Mouse (Mus musculus) v-Abl transformed pro-B cells (cell line): ENCODE results near the gene Il17ra.

Experiments
- in situ Hi-C, 2 experiments: fragments of 400-800 bp; cut with MboI; formaldehyde crosslinking; loops; one replicate each; pipeline ENCODE4 v1.15.1; 2025; ENCODE audit not compliant: unreplicated experiment in 2 of 2

Il17ra gene

DNA sequence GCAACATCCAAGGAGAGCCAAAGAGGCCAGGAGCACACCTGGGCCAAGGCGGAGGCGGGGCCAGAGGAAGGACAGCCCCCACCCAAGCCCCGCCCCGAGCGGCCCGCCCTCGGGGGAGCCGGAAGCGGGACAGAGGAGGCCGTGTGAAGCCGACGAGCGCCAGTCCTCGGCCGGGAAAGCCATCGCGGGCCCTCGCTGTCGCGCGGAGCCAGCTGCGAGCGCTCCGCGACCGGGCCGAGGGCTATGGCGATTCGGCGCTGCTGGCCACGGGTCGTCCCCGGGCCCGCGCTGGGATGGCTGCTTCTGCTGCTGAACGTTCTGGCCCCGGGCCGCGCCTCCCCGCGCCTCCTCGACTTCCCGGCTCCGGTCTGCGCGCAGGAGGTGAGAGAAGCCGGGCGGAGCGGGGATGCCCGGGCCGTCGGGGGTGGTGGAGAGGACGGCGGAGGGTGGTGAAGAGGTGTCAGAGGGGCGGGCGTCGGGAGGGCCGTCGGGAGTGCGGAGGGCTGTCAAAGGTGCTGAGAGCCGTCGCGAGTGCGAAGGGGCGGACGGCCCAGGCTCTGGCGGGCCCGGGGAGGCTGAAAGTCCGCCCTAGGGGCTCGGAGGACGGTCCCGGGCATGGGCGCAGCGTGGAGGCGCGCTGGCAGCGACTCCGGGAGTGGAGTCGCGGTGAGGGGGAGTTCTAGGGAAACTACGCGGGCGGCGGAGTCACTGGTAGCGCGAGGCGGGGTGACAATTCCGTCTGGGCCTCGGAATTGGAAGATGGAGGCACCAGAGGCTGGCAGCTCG is at the start of gene Il17ra:
Gene Il17ra (plus strand): TSS at position 162 of the 786 bp plus-strand sequence.
- in situ Hi-C loops, result loop anchor here in 1 of 2 experiments (10.0 to 25.0 kb wide), 3 partner anchors 182 to 1076 kb away; partner anchors contain the start of gene Fbxl14

DNA sequence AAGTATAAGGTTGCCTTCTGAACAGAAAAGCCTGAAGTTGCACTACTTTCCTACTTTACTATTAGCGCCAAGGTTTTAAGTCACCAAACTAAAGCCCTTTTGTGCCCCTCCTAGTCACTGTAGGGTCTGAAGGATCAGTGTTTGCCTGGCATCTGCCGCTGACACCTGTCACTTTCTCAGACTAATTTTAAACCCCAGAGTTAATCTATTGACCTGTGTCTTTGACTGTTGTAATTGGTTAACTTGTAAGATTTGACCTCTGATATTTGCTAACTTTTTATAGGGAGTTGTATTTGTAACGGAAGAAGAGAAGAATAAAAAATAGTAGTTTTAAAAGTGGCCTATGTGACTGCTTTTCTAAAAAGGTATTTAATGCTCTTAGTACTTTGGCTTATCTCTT is 24.9 kb upstream of the Il17ra start:
- in situ Hi-C loops, result loop anchor here (5.0 kb wide), 2 partner anchors 41 to 44 kb away; no protein-coding TSS in a partner anchor

DNA sequence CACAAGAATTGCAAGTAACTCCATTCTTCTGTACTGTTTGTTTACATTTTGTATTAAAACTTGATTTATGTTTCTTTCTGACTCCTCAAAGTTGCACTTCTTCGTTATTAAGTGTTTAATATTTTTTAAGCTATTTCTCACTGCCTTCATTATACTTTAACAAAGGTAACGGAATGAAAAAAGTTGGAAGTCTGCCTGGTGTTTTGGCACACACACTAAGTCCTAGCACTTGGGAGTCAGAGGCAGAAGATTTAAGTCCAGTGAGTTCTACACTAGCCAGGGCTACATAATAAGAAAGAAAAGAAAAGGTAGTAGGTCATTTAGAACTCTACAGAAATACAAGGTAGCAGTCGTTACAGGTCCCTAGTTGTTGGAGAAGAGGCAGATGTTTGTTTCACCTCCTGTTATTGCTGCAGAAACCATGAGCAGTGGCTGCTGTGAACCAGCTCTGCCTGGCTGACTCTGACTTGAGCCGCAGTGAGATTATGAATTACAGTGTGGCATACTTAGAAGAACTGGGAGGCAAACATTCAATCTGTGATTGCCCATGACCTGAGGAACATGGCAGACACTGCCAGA is 20.8 kb upstream of the Il17ra start:
- in situ Hi-C loops, result no loop called here

DNA sequence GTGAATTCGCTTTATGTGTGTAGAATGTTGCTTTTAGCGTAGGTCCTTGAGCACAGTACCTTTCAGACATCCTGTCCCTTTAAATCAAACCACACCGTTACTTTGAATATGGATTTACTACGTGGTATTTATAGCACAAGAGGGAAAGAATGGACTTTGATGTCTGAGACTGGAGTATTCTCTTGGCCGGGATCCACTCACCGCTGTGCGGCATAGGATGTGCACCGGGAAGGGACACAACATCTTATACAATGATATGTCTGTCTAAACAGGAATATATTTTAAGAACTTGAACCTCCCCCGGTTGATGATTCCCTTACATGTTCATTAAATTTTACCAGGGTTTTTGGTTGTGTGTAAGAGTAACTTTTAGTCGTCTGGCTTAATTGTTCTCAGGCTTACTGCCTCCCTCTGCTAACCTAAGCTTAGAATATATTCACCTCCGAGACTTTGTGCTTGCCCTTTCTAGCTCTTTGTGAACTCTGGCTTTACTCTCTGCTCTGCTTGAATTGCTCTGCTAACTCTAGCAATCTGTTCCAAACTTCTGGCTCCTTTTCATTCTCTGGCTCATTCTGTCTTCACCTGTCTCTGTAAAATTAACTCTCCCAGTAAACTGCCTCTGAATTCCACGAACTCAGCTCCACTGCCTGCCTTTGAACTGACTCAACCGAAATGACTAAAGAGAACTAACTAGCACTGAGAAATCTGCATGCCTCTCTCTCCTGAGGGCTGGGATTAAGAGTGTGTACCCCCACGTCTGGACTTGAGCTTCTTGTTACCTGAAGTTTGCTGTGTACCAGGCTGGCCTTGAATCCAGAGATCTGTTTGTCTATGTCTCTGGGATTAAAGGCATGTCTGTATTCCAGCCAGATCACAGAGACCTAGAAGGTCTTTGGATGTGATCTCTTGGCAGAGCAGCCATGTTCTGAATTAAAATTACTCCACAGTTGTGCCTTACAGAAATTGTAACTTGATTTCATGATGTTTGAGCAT is 19.4 kb upstream of the Il17ra start:
- in situ Hi-C loops, result no loop called here

DNA sequence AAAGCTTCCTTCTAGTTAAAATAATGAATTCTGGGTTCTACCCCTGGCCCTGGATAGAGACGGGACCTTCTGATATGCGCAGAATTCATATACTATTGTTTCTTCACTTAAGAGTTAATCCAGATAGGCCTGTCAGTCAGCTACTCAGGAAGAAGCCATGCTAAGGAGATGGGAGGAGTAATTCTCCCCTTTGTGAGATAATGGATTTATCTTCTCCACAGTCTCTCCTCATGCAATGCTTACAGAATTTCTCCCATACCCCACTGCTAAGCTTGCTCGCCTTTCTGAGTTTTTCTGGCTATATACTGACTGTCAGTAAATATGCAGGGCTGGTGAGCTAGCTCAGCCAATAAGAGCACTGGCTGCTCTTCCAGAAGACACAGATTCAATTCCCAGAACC is 12.8 kb upstream of the Il17ra start:
- in situ Hi-C loops, result loop anchor here in 1 of 2 experiments (25.0 kb wide), 2 partner anchors 963 to 1063 kb away; partner anchors contain the start of gene Fbxl14

DNA sequence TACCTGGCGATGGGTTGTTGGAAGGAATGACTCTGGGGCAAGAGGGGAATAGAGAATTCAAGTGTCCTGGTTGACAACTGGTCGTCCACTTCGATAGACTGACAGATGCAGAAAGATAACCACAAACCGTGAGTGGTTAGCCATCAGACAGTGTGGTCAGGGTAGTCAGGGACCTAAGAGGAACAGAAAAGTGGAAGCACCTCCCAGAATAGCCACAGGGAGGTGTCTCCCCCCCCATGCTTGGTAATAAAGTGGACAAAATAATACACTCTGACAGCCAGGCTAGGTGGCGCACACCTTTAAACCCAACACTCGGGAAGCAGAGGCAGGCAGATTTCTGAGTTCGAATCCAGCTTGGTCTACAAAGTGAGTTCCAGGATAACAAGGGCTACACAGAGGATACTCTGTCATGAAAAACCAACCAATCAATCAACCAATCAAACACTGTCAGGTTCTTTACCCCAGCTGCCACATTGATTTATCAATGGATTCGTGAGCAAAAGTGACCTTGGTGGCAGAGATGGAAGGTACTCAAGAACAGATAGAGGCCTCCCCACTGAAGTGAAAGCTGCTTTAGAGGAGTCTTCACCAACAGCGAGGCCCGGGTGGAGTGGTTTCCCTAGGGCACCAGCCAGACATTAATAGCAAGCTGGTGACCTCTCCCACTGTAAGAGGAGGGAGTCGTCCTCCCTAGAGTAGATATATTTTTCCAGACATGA is 10.5 kb upstream of the Il17ra start:
- in situ Hi-C loops, result loop anchor here in 1 of 2 experiments (25.0 kb wide), 2 partner anchors 965 to 1065 kb away; partner anchors contain the start of gene Fbxl14

DNA sequence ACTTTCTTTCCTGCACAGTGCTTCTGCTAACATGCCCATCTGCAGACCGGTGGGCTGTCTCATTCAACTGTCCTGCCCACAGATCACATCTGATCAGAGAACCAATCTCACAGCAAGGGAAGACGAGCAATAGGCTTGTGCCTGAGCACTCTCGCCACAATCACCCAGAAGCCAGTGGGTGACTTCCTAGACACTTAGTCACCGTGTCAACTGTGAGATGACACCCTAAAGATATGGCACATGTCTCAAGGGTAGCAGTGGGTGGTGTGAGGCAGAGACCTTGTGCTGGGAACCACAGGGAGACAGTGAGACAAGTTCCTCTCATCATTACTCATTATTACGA is 10.0 kb upstream of the Il17ra start:
- in situ Hi-C loops, result loop anchor here in 1 of 2 experiments (25.0 kb wide), 2 partner anchors 966 to 1066 kb away; partner anchors contain the start of gene Fbxl14

DNA sequence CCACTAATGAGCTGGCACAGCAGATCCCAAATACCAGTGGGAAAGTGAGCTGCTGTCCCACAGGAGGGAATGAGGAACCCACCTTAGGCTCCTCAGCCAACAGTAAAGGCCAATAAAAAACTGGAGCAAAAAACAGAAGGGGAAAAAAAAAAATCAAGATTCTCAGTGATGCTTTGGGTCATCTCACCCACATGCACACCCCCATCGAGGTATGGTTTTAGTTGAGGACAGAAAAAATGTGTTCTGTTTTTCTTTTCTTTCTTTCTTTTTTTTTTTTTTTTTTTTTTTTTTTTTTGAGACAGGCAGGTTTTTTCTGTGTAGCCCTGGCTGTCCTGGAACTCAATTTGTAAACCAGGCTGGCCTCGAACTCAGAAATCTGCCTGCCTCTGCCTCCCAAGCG is 9.5 kb upstream of the Il17ra start:
- in situ Hi-C loops, result loop anchor here in 1 of 2 experiments (25.0 kb wide), 2 partner anchors 966 to 1066 kb away; partner anchors contain the start of gene Fbxl14

DNA sequence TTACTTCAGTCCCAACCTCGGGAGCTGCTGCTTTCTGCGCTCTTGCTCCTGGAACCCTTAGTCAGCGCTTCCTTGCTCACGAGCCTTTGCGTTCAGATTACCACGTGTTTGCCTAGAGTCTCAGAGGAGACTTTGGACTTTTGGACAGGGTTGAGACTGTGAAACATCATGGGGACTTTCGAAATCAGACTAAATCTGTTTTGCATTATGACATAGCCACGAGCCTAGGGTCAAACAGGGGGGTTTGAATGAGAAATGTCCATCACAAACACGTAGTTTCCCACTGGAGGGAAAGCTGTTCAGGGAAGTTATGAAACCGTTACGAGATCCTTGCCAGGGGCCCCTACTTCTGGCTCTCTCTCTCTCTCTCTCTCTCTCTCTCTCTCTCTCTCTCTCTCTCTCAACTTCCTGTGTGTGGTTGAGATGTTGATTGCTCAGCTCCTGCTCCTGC is 8.4 kb upstream of the Il17ra start:
- in situ Hi-C loops, result loop anchor here in 1 of 2 experiments (25.0 kb wide), 2 partner anchors 967 to 1067 kb away; partner anchors contain the start of gene Fbxl14

DNA sequence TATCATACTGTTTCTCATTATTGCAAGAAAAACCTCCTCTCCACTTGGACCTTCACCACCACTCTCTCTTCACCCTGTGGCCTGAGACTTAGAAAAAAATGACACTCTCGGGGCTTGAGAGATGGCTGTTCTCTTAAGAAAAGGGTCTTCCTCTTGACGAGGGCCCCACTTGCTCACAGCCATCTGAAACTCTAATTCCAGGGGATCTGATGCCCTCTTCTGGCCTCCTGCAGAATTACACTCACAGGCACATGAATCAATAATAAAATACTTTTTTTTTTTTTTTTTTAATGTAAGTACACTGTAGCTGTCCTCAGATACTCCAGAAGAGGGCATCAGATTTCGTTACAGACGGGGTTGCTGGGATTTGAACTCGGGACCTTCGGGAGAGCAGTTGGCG is 6.0 kb upstream of the Il17ra start:
- in situ Hi-C loops, result loop anchor here in 1 of 2 experiments (25.0 kb wide), 2 partner anchors 970 to 1070 kb away; partner anchors contain the start of gene Fbxl14

DNA sequence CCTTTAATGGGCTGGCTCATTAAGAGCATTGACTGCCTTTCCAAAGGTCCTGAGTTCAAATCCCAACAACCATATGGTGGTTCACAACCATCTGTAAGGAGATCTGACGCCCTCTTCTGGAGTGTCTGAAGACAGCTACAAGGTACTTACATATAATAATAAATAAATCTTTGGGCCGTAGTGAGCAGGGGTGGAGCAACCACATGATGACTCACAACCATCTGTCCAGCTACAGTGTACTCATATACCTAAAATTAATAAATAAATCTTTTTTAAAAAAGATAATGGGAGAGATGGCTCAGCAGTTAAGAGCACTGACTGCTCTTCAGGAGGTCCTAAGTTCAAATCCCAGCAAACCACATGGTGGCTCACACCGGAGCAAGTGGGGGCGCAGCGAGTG is 5.3 kb upstream of the Il17ra start:
- in situ Hi-C loops, result loop anchor here in 1 of 2 experiments (25.0 kb wide), 2 partner anchors 970 to 1070 kb away; partner anchors contain the start of gene Fbxl14

DNA sequence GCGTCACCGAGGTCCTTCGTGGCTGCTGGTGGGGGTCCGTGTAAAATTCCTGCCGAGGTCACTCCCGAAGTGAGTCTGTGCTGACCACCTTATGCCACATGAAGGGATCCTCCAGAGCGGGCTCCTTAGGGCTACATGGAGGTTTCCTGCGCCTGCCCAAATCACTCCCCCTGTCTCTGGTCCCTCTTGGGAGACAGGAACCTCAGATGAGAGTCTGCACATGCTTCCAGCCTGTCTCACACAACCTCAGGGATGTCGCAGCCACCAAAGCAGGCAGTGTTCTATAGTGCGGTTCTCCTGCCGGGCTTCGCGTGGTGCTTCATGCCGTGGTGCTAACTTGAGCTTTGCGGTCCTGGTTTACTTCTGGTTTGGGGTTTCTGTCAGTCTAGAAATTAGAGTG is 1.8 kb upstream of the Il17ra start:
- in situ Hi-C loops, result loop anchor here in 1 of 2 experiments (10.0 to 25.0 kb wide), 3 partner anchors 184 to 1074 kb away; partner anchors contain the start of gene Fbxl14

DNA sequence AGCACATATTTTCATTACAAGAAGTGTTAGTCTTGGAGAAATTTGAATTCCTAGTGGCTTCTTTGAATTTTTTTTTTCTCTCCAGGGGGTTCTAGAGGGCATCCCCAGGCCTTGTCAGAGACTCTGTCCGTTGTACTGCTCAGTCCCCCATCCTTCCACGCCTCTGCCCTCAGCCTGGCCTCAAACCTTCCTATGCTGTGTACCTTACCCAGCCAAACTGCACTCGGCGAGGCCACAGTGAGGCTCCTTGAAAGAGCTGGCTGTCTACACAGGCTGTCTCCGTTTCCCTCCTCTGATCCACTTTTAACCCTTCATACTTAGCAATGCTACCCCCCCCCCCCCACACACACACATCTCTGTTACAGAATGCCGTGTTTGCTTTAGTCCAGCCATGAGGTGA is 796 bp upstream of the Il17ra start:
- in situ Hi-C loops, result loop anchor here in 1 of 2 experiments (10.0 to 25.0 kb wide), 3 partner anchors 183 to 1075 kb away; partner anchors contain the start of gene Fbxl14

DNA sequence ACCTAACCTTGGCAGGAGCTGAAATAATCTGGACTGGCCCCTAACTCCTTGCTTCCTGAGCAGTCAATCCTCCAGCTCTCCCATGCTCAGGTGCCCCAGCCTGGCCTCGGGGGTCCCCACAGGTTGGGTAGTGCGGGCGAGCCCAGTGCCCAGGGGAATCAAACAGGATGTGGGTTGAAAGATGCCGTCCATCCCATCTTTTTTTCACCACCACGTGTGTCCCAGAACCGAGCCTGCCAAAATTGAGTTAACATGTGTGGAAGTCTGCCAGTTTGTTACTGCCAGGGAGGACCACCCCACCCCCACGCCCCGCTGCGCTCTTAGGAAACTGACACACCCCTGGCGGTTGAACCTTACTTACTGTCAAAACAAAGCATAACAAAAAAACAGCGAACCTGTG is 837 bp downstream of the Il17ra start:
- in situ Hi-C loops, result loop anchor here in 1 of 2 experiments (10.0 to 25.0 kb wide), 3 partner anchors 181 to 1077 kb away; partner anchors contain the start of gene Fbxl14

DNA sequence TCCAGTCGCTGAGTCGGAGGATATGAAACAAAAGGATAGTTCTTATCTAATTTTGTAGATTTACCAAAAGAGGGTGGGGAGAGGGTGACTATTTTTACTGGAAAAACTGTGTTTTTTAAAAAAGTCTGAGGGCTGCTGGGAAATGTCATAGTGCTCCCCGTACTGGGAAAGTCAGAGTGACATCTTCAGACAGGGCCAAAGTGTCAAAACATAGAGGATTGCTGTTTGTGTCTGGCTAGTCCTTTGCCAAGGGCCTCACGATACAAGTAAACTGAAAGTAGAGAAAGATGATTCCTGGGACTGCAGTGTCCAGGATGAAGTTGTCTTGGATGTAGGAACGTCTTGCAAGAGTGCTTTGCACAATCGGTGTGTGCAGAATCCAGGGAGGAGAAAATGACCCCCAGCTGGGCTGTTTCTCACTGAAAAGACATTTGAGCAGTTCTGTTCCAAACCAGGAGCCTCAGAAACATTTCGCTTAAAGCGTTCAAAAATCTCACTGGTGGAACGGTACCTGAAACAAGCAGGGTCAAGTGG is 1.4 kb downstream of the Il17ra start:
- in situ Hi-C loops, result loop anchor here in 1 of 2 experiments (10.0 to 25.0 kb wide), 3 partner anchors 180 to 1077 kb away; partner anchors contain the start of gene Fbxl14

DNA sequence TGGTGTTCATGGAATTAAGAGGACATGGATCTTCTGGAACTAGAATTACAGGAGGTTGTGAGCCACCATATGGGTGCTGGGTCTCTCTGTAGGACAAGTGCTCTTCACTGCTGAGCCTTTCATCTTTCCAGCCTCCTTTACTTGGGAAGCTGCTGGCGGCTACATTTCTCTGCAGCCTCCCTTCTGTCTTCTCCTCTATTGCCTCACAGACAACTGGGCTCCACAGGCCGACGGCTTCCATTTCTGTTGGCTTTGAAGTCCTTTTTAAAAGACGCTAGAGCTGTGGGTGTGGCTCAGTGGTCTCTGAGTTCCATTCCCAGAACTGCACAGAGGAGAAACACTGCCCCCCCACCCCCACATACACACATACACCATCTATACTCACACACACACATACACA is 2.3 kb downstream of the Il17ra start:
- in situ Hi-C loops, result loop anchor here in 1 of 2 experiments (10.0 to 25.0 kb wide), 3 partner anchors 179 to 1078 kb away; partner anchors contain the start of gene Fbxl14

DNA sequence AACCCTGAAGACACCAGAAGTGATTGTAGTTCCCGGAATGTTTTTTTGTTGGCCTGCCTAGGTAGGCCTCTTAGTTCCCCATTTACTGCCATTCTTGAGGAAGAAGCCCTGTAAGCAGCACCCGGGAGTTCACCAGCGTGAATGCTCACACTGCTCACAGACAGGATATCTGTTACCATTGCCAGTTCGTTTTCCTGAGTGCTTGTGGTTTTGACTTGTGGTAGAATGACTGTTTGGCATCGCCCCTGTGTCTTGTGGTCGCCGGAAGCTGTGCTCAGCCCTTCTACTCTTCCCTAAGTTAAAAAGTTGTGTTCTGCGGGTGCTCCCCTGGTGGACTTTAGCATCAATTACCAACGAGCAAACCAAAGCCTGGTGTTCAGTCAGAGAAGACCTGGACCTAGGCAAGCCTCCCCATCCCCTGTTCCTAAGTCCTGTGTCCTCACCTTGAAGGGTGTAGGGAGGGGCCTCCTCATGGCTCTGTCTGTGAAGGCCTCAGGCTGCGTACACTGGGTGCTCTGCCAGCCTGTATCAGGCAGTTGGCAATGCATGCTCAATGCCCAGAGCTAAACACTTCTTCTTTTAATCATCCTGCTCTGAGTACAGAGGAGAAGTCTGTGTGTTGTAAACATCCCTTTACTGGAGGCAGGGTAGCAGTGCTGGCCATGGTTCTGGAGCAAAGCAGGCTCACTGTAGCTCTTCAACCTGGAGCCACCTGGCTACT is 3.7 kb downstream of the Il17ra start:
- in situ Hi-C loops, result loop anchor here in 1 of 2 experiments (10.0 to 25.0 kb wide), 3 partner anchors 178 to 1079 kb away; partner anchors contain the start of gene Fbxl14

DNA sequence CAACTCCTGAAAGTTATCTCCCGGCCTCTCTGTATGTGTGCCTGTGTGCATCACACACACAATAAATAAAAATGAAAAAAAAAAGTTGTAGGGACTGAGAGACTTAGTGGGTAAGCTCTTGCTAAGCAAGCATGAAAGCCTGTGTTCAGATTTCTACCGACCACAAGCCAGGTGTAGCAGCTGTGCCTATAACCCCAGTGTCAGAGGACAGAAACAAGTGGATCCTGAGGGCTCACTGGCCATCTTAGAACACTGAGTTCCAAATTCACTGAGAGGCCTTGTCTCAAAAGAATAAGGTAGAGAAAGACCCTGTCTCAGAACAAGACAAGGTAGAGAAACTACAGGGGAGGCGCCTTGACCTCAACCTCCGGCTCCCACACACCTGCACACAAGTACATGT is 5.2 kb downstream of the Il17ra start:
- in situ Hi-C loops, result loop anchor here in 1 of 2 experiments (10.0 to 25.0 kb wide), 3 partner anchors 177 to 1081 kb away; partner anchors contain the start of gene Fbxl14
